Mouse (Mus musculus) liver, embryonic 15.5 days (tissue): ENCODE data around the gene Slc7a4. TPM values are rescaled to one million over a fixed set of nuclear protein-coding genes. Genes with fewer than 3 reads are reported as not detected.
"Not testable (repeated sequence)": the region's sequence is repeated elsewhere in the genome, so short reads cannot be mapped to it uniquely, and the experiment has no call there.

Experiments
- ATAC-seq: fragments of 200-750 bp; cut with Nextera tagmentation; 2 replicates; pipeline ENCODE4 v1.8.0; 2017; ENCODE audit warnings: moderate number of reproducible peaks, mild to moderate bottlenecking, moderate library complexity; ENCODE audit not compliant: insufficient read depth
- H3K27ac ChIP-seq: fragments of 300-500 bp; sonication (generic); replicated peaks from 2 replicates; pipeline ENCODE4 v1.5.1; 2015; ENCODE audit warnings: mild to moderate bottlenecking, inconsistent platforms
- H3K27me3 ChIP-seq: fragments of 300-500 bp; sonication (generic); 2 replicates; pipeline ENCODE4 v1.6.1; 2015; ENCODE audit warnings: mild to moderate bottlenecking, inconsistent platforms
- H3K36me3 ChIP-seq: fragments of 300-500 bp; sonication (generic); replicated peaks from 2 replicates; pipeline ENCODE4 v1.6.1; 2015; ENCODE audit warnings: moderate library complexity, mild to moderate bottlenecking, inconsistent platforms
- H3K4me1 ChIP-seq: fragments of 300-500 bp; sonication (generic); replicated peaks from 2 replicates; pipeline ENCODE4 v1.6.1; 2015; ENCODE audit warnings: inconsistent platforms
- H3K4me2 ChIP-seq: fragments of 300-500 bp; sonication (generic); 2 replicates; pipeline ENCODE4 v1.6.1; 2015; ENCODE audit warnings: moderate library complexity, mild to moderate bottlenecking, inconsistent platforms
- H3K4me3 ChIP-seq: fragments of 300-500 bp; sonication (generic); replicated peaks from 2 replicates; pipeline ENCODE4 v1.5.1; 2015; ENCODE audit warnings: mild to moderate bottlenecking, inconsistent platforms
- H3K9ac ChIP-seq: fragments of 300-500 bp; sonication (generic); 2 replicates; pipeline ENCODE4 v1.6.1; 2015; ENCODE audit warnings: moderate library complexity, mild to moderate bottlenecking, inconsistent platforms
- H3K9me3 ChIP-seq: fragments of 300-500 bp; sonication (generic); replicated peaks from 2 replicates; pipeline ENCODE4 v1.6.1; 2016; ENCODE audit warnings: inconsistent platforms
- WGBS: fragments of 180-500 bp; shearing (Covaris S2); methylation state at CpG from one replicate; pipeline ENCODE4 v1.1.7; 2015; ENCODE audit warnings: mixed read lengths; ENCODE audit not compliant: insufficient replicate concordance; 5-methylcytosine and 5-hydroxymethylcytosine counted together
- polyA plus RNA-seq: library from polyadenylated mRNA; unstranded; fragments of >200 nt; fragmentation: Nextera tagmentation; extraction: Ambion mirVana; gene quantifications from 2 replicates; pipeline ENCODE4 v1.2.1, GENCODE M21; 2015

Slc7a4 gene
- polyA plus RNA-seq, 1 experiment from 2014 or later: 1.9 TPM

DNA sequence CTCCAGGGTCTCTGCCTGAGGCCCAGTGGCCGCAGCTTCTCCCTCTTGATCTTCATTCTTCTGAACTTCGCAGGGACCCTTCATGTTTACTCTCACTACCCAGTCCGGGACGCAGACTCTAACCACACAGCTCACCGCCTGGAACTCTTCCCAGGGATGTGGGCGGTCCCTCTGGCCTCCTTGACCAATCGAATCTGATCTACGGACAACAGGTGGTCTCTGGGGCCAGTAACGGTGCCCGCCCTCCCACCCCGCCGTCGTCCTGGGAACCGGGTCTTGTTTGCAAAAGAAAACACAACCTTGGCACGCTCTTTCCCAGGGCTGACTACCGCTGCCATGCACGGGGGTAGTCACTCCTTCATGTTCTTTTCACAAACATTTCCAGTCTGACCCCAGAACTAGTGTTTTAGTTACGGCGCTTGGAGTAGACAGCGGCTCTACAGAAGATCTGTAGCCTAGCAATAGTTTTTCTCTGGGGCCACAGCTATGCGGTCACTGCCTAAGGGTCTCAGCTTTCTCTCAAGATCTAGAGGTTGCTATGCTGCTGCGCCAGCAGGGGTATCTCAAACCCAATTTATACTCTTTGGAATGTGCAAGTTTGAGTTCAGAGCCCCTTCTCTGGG, 21.8 kb downstream of the Slc7a4 start, which contains the start of gene Lrrc74b:
Gene Lrrc74b, minus strand, starts transcription at position 120 of the 623 bp plus-strand sequence.
- Histone ChIP-seq H3K9ac (no peak within 1 kb of the TSS), H3K9me3 (no peaks in the 10 kb centered on the region), H3K36me3 (no peaks in the 10 kb centered on the region), H3K4me1 (peaks cover 31% of the 10 kb centered on the region), H3K27me3 (peaks cover 51% of the 10 kb centered on the region), H3K4me2 (peak within 1 kb of the TSS; percentile 46), H3K27ac (no peak within 1 kb of the TSS), H3K4me3 (peak within 1 kb of the TSS; percentile 10)
- WGBS: 6% methylated on average over 22 of the region's 22 CpGs
- no peak for ATAC-seq

DNA sequence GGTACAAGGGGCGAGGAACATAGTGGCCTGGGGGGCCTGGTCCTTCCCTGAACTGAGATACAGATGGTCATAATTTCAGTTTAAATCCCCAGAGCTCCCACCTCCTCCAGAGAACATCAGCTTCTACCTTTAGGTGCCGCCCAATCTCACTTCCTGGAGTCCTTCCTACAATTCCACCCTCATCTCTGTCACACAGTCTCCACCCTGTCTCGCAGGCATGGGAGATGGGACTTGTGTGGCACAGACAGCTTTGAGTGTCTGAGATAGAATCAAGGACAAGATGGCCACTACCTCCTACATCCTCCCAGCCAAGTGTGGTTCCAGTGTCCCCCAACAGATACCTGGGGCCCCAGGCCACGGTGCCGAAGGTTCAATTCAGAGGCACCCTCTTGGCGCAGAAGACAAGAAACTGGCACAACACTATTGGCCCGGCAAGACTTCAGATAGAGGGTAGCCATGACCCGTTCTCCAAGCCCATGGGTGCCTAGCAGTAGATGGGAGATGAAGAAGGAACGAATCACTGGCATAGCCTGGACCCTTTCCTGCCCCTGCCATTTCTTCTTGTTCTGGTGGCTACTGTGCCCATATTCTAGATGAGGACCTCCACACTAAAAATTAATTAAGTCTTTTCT, 23.5 kb downstream of the Slc7a4 start:
- no peaks in the 10 kb centered on the region for H3K36me3 ChIP-seq
- no peak overlapping the region for H3K9ac ChIP-seq
- no peaks in the 10 kb centered on the region for H3K9me3 ChIP-seq
- no peak overlapping the region for H3K4me3 ChIP-seq
- WGBS: 63% methylated on average over 9 of the region's 9 CpGs
- peak overlapping the region; percentile 45; the same call in 1 of the 2 replicates for H3K4me2 ChIP-seq
- H3K4me1 ChIP-seq: peaks cover 47% of the 10 kb centered on the region
- ATAC-seq: no peak
- no peak overlapping the region for H3K27ac ChIP-seq
- H3K27me3 ChIP-seq: peaks cover 42% of the 10 kb centered on the region

DNA sequence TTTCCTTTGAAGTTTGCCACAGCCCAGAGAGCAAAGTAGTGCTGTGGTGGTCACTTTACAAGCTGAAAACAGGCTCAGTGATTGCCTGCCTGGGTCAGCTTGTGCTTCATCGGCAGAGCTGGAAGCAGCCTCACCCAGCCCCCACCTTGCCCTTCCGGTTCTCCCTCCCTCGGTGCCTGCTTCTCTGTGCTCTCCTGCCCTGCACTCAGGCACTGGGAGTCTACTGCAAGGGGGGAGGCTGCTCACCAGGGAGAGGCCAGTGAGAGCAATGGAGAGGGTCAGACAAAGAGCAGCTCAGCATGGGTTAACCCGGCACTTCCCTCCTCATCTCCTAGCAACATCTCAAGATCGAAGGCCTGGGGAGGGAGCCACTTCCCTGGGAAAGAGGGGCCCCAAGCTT, 24.2 kb downstream of the Slc7a4 start:
- Histone ChIP-seq H3K4me1 (peaks cover 54% of the 10 kb centered on the region), H3K27ac (no peak overlapping the region), H3K9ac (no peak overlapping the region), H3K36me3 (no peaks in the 10 kb centered on the region), H3K4me2 (peak overlapping the region; percentile 45), H3K4me3 (no peak overlapping the region; the same call in 1 of the 2 replicates), H3K9me3 (no peaks in the 10 kb centered on the region), H3K27me3 (peaks cover 37% of the 10 kb centered on the region)
- under 1% methylated on average over 5 of the region's 5 CpGs for WGBS
- no peak for ATAC-seq

DNA sequence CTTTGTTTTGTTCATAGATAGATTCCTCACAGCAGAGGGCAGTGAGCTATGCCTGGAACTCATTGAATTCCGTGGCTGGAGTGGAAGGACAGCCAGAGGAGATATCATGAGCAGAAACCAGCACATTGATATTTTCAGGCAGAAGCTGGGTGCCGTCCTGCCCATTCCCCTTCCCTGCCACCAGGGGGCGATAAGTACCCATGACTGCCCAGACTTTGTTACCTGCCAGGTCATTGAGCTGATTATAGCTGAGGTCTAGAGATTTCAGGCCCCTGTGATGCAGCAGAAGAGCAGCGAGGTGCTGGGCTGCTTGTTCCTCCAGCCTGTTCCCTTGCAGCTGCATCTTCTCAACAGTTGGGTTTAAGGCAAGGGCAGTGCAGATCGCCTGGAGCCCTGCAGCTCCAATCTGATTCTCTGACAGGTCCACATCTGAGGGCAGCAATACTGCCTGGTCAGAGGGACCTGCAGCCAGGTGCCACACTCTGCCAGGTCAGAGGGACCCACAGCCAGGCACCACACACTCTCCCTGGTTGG, 25.0 kb downstream of the Slc7a4 start:
- Histone ChIP-seq H3K4me3 (no peak overlapping the region), H3K27me3 (peaks cover 36% of the 10 kb centered on the region), H3K27ac (no peak overlapping the region), H3K36me3 (no peaks in the 10 kb centered on the region), H3K9ac (no peak overlapping the region), H3K9me3 (no peaks in the 10 kb centered on the region), H3K4me1 (peaks cover 59% of the 10 kb centered on the region), H3K4me2 (peak overlapping the region; percentile 45; the same call in 1 of the 2 replicates)
- ATAC-seq: no peak
- WGBS: 4% methylated on average over 5 of the region's 5 CpGs

DNA sequence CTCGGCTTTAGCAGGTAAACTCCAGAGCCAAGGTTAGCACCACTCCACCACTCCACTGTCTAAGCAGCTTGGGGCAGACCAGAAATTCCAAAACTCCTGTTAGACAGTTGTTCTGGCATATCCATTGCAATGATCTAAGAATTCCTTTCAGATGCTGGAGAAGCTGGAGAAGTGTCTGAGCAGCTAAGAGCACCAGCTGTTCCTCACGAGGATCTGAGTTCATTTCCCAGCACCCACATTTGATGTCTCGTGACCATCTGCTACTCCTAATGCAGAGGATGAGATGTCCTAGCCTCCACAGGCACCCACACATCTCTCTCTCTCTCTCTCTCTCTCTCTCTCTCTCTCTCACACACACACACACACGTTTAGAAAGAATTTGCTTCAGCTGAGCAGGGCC, 26.1 kb downstream of the Slc7a4 start:
- Histone ChIP-seq H3K4me2 (no peak overlapping the region), H3K27me3 (peaks cover 25% of the 10 kb centered on the region), H3K27ac (no peak overlapping the region), H3K9me3 (no peaks in the 10 kb centered on the region), H3K36me3 (no peaks in the 10 kb centered on the region), H3K9ac (no peak overlapping the region), H3K4me1 (peaks cover 61% of the 10 kb centered on the region), H3K4me3 (no peak overlapping the region)
- WGBS: 45% methylated on average over 4 of the region's 4 CpGs
- ATAC-seq: no peak

DNA sequence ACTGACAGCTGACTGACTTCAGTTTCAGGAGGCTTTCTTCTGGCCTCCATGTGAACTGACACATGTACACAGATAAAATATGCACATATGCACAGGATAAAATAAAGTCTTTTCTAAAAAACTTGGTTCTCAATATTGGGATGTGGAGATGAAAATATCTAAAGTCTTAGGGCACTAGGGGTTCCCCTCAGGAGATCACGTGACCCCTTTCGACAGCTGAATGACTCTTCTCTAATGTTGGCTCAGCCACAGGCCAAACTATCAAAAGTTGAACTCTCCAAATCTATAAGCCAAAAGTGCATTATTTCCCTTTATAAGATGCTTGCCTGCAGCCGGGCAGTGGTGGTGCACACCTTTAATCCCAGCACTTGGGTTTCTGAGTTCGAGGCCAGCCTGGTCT, 26.8 kb downstream of the Slc7a4 start:
- 78% methylated on average over 4 of the region's 4 CpGs for WGBS
- Histone ChIP-seq H3K4me1 (peaks cover 54% of the 10 kb centered on the region), H3K27ac (no peak overlapping the region), H3K9ac (no peak overlapping the region), H3K9me3 (no peaks in the 10 kb centered on the region), H3K4me2 (no peak overlapping the region), H3K27me3 (peaks cover 18% of the 10 kb centered on the region), H3K36me3 (no peaks in the 10 kb centered on the region), H3K4me3 (no peak overlapping the region)
- no peak for ATAC-seq

DNA sequence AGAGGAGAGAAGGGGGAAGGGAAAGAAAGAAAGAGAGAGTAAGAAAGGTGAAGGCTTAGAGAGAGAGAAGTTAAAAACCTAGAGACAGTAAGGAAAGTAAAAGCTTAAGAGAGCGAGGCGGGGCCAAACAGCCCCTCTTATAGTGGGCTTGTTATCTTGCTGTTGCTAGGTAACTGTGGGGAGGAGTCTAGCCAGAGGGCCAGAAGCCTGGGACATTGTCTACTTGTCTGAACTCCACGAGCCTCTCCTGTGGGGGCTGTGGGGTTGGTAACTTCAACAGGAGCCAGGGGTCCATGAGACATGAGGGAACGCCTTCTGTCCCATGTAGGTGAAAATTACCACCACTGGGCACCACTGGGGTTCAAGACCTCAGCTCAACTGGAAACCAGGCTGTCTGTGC, 28.3 kb downstream of the Slc7a4 start:
- peak overlapping the region; percentile 47 for H3K4me3 ChIP-seq
- H3K4me1 ChIP-seq: peaks cover 47% of the 10 kb centered on the region

DNA sequence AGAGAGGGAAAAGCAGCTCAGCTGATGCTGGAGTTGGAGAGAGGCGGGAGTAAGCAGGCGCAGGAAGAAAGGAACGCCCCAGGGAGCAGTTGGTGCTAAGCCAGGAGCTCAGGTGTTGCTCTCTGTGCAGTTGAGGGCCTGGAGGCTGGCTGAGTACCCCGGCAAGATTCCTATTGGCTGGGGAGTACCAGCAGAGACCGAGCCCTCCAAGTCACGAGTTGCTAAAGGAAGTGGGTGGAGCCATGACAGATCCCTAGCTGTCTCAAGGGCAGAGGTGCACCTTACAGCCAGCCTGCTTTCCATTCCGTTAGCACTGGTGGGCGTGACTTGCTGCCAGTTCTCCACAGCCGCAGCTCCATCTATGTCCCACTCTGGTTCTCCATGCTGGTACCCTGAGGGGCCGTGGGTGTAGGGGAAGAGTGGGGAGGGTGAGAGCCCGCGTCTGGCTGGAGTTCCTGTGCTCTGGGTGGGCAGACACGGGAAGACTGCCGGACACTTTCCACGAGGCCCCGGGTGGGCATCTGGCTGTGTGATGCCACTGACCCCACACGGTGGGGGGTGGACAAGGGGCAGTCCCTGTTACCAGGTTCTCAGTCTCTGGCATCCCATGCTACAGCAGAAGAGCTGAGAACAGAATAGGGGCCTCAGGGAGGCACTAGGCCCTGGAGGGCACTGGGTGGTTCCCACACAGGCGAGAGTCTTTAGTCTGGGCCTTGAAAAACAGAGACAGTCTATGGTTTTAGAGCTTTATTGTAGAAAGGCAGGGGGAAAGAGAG, 28.9 kb downstream of the Slc7a4 start:
- WGBS: 9% methylated on average over 18 of the region's 18 CpGs
- Histone ChIP-seq H3K4me3 (peak overlapping the region; percentile 47), H3K4me1 (peaks cover 43% of the 10 kb centered on the region), H3K4me2 (peak overlapping the region; percentile 81), H3K27me3 (peaks cover 1% of the 10 kb centered on the region; the same call in 1 of the 2 replicates), H3K9ac (peak overlapping the region; percentile 39), H3K36me3 (no peaks in the 10 kb centered on the region), H3K27ac (peak overlapping the region; percentile 75), H3K9me3 (no peaks in the 10 kb centered on the region)
- ATAC-seq: peak; percentile 85

More for the DNA sequence above, 28.3 kb downstream of the Slc7a4 start:
- not testable (repeated sequence) for H3K36me3 ChIP-seq, H3K9me3 ChIP-seq, H3K27me3 ChIP-seq
- 12% methylated on average over 4 of the region's 4 CpGs for WGBS
- ATAC-seq: peak; percentile 51
- Histone ChIP-seq H3K4me2 (peak overlapping the region; percentile 81), H3K27ac (peak overlapping the region; percentile 75), H3K9ac (peak overlapping the region; percentile 39)

DNA sequence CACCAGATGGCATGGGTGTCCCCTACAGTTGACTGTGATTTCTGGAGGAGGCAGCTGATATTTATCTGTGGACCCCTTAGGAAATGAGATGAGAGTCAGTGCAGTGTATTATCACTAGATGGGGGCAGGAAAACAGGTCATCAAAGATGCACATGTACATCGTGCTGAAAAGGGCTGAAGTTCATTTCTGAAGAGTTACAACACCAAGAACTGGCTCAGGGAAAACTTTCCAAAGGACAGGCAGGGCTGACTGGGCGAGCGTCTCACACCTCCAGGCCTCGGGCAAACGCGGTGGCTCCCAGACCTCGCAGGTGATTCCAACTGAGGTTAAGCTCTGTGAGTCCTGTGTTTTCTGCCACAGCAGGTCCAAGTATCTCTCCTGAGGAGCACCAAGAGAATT, 30.2 kb downstream of the Slc7a4 start:
- Histone ChIP-seq H3K27me3 (no peaks in the 10 kb centered on the region), H3K9me3 (no peaks in the 10 kb centered on the region), H3K27ac (no peak overlapping the region), H3K36me3 (no peaks in the 10 kb centered on the region), H3K4me3 (no peak overlapping the region), H3K4me2 (no peak overlapping the region), H3K9ac (no peak overlapping the region), H3K4me1 (peaks cover 32% of the 10 kb centered on the region)
- 48% methylated on average over 7 of the region's 7 CpGs for WGBS
- ATAC-seq: no peak

DNA sequence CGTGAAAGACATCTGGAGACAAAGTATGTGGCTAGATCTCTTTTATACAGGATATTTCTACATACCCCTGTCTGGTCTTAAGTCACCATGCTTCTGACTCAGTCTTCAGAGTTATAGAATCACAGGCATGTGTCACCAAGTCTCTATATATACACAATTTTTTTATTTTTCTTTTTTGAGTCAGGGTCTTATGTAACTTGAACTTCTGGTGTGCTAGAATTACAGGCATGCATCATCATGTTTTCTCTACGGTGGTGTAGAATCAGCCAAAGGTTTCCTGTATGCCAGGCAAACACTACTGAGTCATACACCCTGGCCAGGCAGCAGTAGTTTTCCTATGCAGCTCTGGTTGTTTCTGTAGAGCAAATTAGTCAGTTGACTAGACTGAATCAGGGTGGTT, 40.4 kb downstream of the Slc7a4 start:
- 49% methylated on average over 2 of the region's 2 CpGs for WGBS
- Histone ChIP-seq H3K27ac (no peak overlapping the region), H3K27me3 (peaks cover 29% of the 10 kb centered on the region), H3K4me3 (no peak overlapping the region), H3K36me3 (no peaks in the 10 kb centered on the region), H3K9ac (no peak overlapping the region), H3K9me3 (no peaks in the 10 kb centered on the region), H3K4me1 (no peaks in the 10 kb centered on the region), H3K4me2 (no peak overlapping the region)
- no peak for ATAC-seq

DNA sequence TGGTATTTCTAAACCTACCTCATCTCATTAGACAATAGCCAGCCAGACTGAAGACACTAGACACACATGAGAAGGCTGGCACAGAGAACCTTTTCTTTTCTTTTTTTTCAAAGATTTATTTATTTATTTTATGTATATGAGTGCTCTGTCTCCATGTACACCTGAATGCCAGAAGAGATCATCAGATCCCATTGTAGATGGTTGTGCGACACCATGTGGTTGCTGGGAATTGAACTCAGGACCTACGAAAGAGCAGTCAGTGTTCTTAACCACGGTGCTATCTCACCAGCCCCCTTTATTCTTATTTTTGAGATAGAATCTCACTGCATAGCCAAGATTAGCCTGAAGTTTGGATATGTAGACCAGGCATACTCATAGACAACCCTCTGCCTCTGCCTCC, 46.4 kb downstream of the Slc7a4 start:
- no peaks in the 10 kb centered on the region for H3K36me3 ChIP-seq
- no peak overlapping the region for H3K27ac ChIP-seq
- H3K27me3 ChIP-seq: peaks cover 22% of the 10 kb centered on the region
- ATAC-seq: no peak
- no peak overlapping the region for H3K9ac ChIP-seq
- H3K4me2 ChIP-seq: no peak overlapping the region
- H3K4me1 ChIP-seq: peaks cover 11% of the 10 kb centered on the region
- WGBS: 63% methylated on average over 3 of the region's 3 CpGs
- no peaks in the 10 kb centered on the region for H3K9me3 ChIP-seq
- H3K4me3 ChIP-seq: no peak overlapping the region
